Mouse (Mus musculus): ENCODE measurements around the gene Atf7ip. TPM values are rescaled to one million over a fixed set of nuclear protein-coding genes. Genes with fewer than 3 reads are reported as not detected.

Gene Atf7ip
- total and polyA plus RNA-seq, 2 experiments: 5.2 to 14.9 TPM

DNA sequence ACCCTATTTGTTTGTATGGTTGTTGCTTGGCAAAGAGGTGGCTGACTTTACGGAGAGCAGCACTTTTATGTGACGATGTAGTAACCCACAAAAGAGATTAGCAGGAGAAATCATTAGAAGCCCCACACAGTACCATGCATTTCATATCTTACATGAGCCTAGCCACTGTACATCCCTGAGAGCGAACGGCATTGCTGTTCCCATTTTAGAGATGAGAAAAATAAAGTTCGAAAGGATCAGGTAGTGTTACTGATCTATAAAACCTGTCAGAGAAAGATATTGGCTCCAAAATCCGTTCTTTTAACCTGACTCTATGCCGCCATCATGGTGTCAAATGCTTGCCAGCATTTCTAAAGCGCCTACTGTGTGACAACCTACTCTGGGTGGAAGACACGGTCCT, 36.2 kb upstream of the Atf7ip start:
- no peak overlapping the region for H3K4me3 ChIP-seq (ENCODE audit: insufficient read depth, low read depth, low read length)
- H3K36me3 ChIP-seq (ENCODE audit: control insufficient read depth, insufficient read depth, low read length): no peaks in the 10 kb centered on the region
- no peaks in the 10 kb centered on the region for H3K79me2 ChIP-seq (ENCODE audit: control insufficient read depth, insufficient read depth, low read length)
- H3K27me3 ChIP-seq (ENCODE audit: control insufficient read depth, insufficient read depth, low read length): no peaks in the 10 kb centered on the region
- H3K9ac ChIP-seq (ENCODE audit: low read depth, low read length): no peak overlapping the region
- no peak for DNase-seq (ENCODE audit: extremely low read depth, low read depth, low spot score)
- peaks cover 20% of the 10 kb centered on the region for H3K4me1 ChIP-seq (ENCODE audit: control insufficient read depth, insufficient read depth, low read length)
- TF ChIP-seq CTCF (IDR thresholded peaks at IDR 0.05; ENCODE audit: low read depth, low read length): no peak
- no peak for TF ChIP-seq POLR2A (IDR thresholded peaks at IDR 0.05; ENCODE audit: extremely low read depth, insufficient read depth, low read length)
- peak overlapping the region; percentile 69 for H3K27ac ChIP-seq (replicated peaks; ENCODE audit: insufficient read depth, low read depth, low read length)
- 71% methylated on average over 9 of the region's 9 CpGs for WGBS

DNA sequence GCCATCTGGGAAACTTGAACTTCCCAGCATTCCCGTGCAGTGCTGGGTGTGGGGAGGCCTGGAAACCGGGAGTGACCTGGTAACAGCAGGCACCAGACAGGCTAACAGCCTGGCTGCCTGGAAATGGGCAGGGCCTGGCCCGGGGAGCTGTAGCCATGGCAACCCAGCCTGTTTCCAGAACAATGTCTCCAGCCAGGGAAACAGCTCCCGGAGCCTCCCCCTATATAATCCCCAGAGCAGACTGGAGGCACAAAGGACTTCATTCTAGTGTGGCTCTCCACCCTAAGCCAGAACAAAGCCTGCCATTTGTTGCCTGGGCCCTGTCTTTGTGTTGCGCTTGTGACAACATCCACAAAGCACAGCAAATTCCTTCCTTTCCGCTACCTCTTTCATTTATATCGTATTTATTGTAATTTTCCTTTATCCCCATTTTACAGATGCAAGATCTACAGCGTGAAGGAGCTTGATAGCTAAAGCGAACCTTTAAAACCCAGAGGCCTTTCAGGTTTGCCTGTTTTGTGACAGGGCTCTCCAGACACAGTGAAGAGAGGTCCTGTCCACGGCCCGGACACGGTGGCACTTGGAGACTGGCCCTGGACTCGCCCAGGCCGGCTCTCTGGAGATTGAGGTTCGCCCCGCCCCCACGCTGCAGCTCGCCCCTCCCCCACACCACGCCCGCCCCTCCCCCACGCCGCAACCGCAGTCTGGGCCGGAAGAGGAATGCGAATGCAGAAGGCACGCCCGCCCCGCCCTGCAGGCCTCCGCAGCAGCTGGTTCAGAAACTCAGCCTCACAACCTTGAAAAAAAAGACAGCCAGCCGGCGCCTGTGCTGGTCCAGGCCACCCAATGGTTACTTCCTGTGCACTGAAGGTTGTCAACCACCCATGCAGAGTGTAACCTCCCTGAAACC, 35.4 kb upstream of the Atf7ip start:
- Histone ChIP-seq H3K27ac (replicated peaks; ENCODE audit: insufficient read depth, low read depth, low read length) (peak overlapping the region; percentile 69), H3K9ac (ENCODE audit: low read depth, low read length) (no peak overlapping the region), H3K27me3 (ENCODE audit: control insufficient read depth, insufficient read depth, low read length) (no peaks in the 10 kb centered on the region), H3K4me1 (ENCODE audit: control insufficient read depth, insufficient read depth, low read length) (peaks cover 17% of the 10 kb centered on the region), H3K4me3 (ENCODE audit: insufficient read depth, low read depth, low read length) (no peak overlapping the region), H3K79me2 (ENCODE audit: control insufficient read depth, insufficient read depth, low read length) (no peaks in the 10 kb centered on the region), H3K36me3 (ENCODE audit: control insufficient read depth, insufficient read depth, low read length) (no peaks in the 10 kb centered on the region)
- peak; percentile 88 for DNase-seq (ENCODE audit: extremely low read depth, low read depth, low spot score)
- TF ChIP-seq POLR2A (IDR thresholded peaks at IDR 0.05; ENCODE audit: extremely low read depth, insufficient read depth, low read length) (no peak), CTCF (IDR thresholded peaks at IDR 0.05; ENCODE audit: low read depth, low read length) (no peak)
- WGBS: 24% methylated on average over 31 of the region's 31 CpGs

DNA sequence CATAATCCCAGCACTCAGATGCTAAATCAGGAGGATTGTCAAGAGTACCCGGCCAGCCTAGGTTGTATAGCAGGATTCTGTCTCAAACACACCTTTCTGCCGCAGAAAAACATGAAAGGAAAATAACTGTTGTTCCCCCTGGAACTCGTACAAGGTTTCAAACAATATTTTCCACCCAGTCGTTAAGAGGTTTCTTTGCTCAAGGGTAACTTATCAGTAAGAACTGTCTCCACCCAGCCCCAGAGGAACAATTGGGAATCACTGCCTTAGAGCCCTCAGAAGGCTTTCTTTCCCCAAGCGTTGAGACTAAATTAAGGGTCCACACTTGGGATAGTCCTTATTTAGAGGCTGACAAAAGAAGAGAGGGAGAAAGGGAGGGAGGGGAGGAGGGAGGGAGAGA, 34.4 kb upstream of the Atf7ip start:
- H3K27me3 ChIP-seq (ENCODE audit: control insufficient read depth, insufficient read depth, low read length): no peaks in the 10 kb centered on the region
- H3K9ac ChIP-seq (ENCODE audit: low read depth, low read length): no peak overlapping the region
- H3K36me3 ChIP-seq (ENCODE audit: control insufficient read depth, insufficient read depth, low read length): no peaks in the 10 kb centered on the region
- TF ChIP-seq CTCF (IDR thresholded peaks at IDR 0.05; ENCODE audit: low read depth, low read length): no peak
- no peak for TF ChIP-seq POLR2A (IDR thresholded peaks at IDR 0.05; ENCODE audit: extremely low read depth, insufficient read depth, low read length)
- 71% methylated on average over 5 of the region's 5 CpGs for WGBS
- H3K79me2 ChIP-seq (ENCODE audit: control insufficient read depth, insufficient read depth, low read length): no peaks in the 10 kb centered on the region
- DNase-seq (ENCODE audit: extremely low read depth, low read depth, low spot score): no peak
- no peak overlapping the region for H3K4me3 ChIP-seq (ENCODE audit: insufficient read depth, low read depth, low read length)
- H3K4me1 ChIP-seq (ENCODE audit: control insufficient read depth, insufficient read depth, low read length): peaks cover 17% of the 10 kb centered on the region
- no peak overlapping the region for H3K27ac ChIP-seq (replicated peaks; ENCODE audit: insufficient read depth, low read depth, low read length)

DNA sequence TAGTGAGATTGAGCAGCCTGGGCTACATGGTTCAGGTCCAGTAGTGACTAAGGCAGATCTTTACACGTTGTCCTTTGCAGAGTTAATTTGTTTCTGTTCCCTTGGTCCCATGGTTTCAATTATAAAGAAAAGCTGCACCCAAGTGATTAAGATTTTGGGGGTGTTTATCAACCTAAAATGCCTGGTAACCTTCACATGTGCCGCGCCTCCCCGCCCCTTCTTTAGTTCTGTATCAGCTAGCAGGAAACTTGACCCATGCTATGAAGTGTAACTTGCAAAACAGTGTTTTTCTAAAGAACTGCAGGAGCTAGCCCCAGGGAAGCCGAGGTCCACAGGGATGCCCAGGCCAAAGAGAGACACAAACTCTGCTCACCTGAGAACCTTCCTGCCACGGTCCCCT, 33.2 kb upstream of the Atf7ip start:
- H3K4me1 ChIP-seq (ENCODE audit: control insufficient read depth, insufficient read depth, low read length): peaks cover 15% of the 10 kb centered on the region

DNA sequence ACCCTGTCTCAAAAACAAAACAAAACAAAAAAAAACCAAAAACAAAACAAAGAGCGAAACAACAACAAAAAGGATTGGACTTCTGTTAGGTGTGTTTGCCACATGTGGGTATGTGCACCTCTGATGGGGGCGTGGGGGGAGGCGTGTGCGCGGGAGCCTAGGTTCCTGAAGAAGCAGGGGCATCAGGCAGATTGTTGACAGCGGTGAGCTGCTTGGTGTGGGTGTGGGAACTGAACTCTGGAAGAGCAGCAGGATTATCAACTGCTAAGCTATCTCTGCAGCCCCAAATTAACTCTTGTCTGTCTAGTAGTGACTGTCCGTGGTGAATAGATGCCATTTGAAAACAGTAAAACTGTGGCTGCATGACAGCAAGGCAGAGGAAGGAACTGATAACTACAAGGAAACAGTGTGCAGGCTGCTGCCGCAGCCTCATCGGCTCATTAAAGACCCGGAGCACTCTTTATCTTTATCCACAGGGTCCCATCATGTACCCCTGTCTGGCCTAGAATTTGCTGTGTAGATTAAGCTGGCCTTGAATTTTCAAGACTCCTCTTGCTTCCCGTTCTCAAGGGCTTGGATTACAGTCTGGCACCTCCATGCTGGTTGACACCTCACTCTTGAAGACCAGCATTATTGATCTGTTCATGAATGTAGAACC, 32.4 kb upstream of the Atf7ip start:
- no peaks in the 10 kb centered on the region for H3K36me3 ChIP-seq (ENCODE audit: control insufficient read depth, insufficient read depth, low read length)
- TF ChIP-seq CTCF (IDR thresholded peaks at IDR 0.05; ENCODE audit: low read depth, low read length) (no peak), POLR2A (IDR thresholded peaks at IDR 0.05; ENCODE audit: extremely low read depth, insufficient read depth, low read length) (no peak)
- no peak overlapping the region for H3K4me3 ChIP-seq (ENCODE audit: insufficient read depth, low read depth, low read length)
- H3K79me2 ChIP-seq (ENCODE audit: control insufficient read depth, insufficient read depth, low read length): no peaks in the 10 kb centered on the region
- H3K27me3 ChIP-seq (ENCODE audit: control insufficient read depth, insufficient read depth, low read length): no peaks in the 10 kb centered on the region
- H3K27ac ChIP-seq (replicated peaks; ENCODE audit: insufficient read depth, low read depth, low read length): no peak overlapping the region
- H3K4me1 ChIP-seq (ENCODE audit: control insufficient read depth, insufficient read depth, low read length): peaks cover 13% of the 10 kb centered on the region
- 78% methylated on average over 11 of the region's 11 CpGs for WGBS
- DNase-seq (ENCODE audit: extremely low read depth, low read depth, low spot score): no peak
- H3K9ac ChIP-seq (ENCODE audit: low read depth, low read length): no peak overlapping the region

More for the DNA sequence above, 33.2 kb upstream of the Atf7ip start:
- Histone ChIP-seq H3K4me3 (ENCODE audit: insufficient read depth, low read depth, low read length) (no peak overlapping the region), H3K36me3 (ENCODE audit: control insufficient read depth, insufficient read depth, low read length) (no peaks in the 10 kb centered on the region), H3K27ac (replicated peaks; ENCODE audit: insufficient read depth, low read depth, low read length) (no peak overlapping the region), H3K79me2 (ENCODE audit: control insufficient read depth, insufficient read depth, low read length) (no peaks in the 10 kb centered on the region), H3K9ac (ENCODE audit: low read depth, low read length) (no peak overlapping the region), H3K27me3 (ENCODE audit: control insufficient read depth, insufficient read depth, low read length) (no peaks in the 10 kb centered on the region)
- TF ChIP-seq POLR2A (IDR thresholded peaks at IDR 0.05; ENCODE audit: extremely low read depth, insufficient read depth, low read length): no peak
- TF ChIP-seq CTCF (IDR thresholded peaks at IDR 0.05; ENCODE audit: low read depth, low read length): no peak
- 88% methylated on average over 6 of the region's 6 CpGs for WGBS
- no peak for DNase-seq (ENCODE audit: extremely low read depth, low read depth, low spot score)
